Comparison of ENCODE assay signal across 15 mouse cellular contexts in genomic region chr14:59801961-59802599, GRCm38 (mm10).
DNase-seq lines count a peak whose midpoint lies in the region; ATAC-seq and TF ChIP-seq lines count a peak whose summit lies in the region.
"Had no signal": no experiment of that assay in that cellular context is flagged by ENCODE, and none has a peak within 500 bp of the region (broad histone marks: within the 10 kb centered on the region; RNA-seq: fewer than 3 reads in every experiment).

No protein-coding gene starts in this region.

- TF ChIP-seq CTCF in liver, postnatal 0 days (IDR thresholded peaks at IDR 0.05; ENCODE audit: low read depth) = no peak

- H3K9ac ChIP-seq in neural tube, embryonic 15.5 days (replicated peaks) = no peak overlapping the region
- H3K9ac ChIP-seq in limb, embryonic 13.5 days = no peak overlapping the region
- no peak overlapping the region for H3K9ac ChIP-seq in liver, postnatal 0 days (replicated peaks)
- H3K9ac ChIP-seq: embryonic facial prominence, embryonic 15.5 days; liver, embryonic 15.5 days had no signal

- no peak overlapping the region for H3K27ac ChIP-seq in heart, embryonic 10.5 days
- no peak overlapping the region for H3K27ac ChIP-seq in neural tube, embryonic 15.5 days (replicated peaks)
- no peak overlapping the region for H3K27ac ChIP-seq in limb, embryonic 13.5 days
- no peak overlapping the region for H3K27ac ChIP-seq in liver, postnatal 0 days (ENCODE audit: low read depth)
- H3K27ac ChIP-seq: embryonic facial prominence, embryonic 15.5 days; liver, embryonic 15.5 days had no signal

- peaks cover 4% of the 10 kb centered on the region; the same call in 1 of the 2 replicates for H3K9me3 ChIP-seq in heart, embryonic 10.5 days
- no peaks in the 10 kb centered on the region for H3K9me3 ChIP-seq in neural tube, embryonic 15.5 days (replicated peaks)
- H3K9me3 ChIP-seq in limb, embryonic 13.5 days = peaks cover 7% of the 10 kb centered on the region; the same call in 1 of the 2 replicates
- 0 out of 2 replicates have a peak, but pooled peaks cover 2% of the 10 kb centered on the region for H3K9me3 ChIP-seq in liver, postnatal 0 days (ENCODE audit: low read length)
- H3K9me3 ChIP-seq: embryonic facial prominence, embryonic 15.5 days; liver, embryonic 15.5 days had no signal

- DNase-seq in heart, embryonic 10.5 days (ENCODE audit: low spot score) = peak; percentile 25
- DNase-seq in heart, adult 18-20 months = no peak
- peak; percentile 27 for DNase-seq in neural tube, embryonic 10.5 days (ENCODE audit: extremely low spot score, low spot score)
- no peak for DNase-seq in spleen, postnatal 10 days (ENCODE audit: low spot score in 2 of 2)
- DNase-seq in adrenal gland, postnatal 25 days = no peak
- DNase-seq in liver, postnatal 0 days = no peak
- DNase-seq: cerebellum, adult 18-20 months; heart, postnatal 36 days; midbrain, embryonic 14.5 days; right cerebral cortex, postnatal 14 days had no signal

- no peak overlapping the region for H3K4me3 ChIP-seq in heart, embryonic 10.5 days
- no peak overlapping the region for H3K4me3 ChIP-seq in neural tube, embryonic 15.5 days (replicated peaks)
- no peak overlapping the region for H3K4me3 ChIP-seq in limb, embryonic 13.5 days
- H3K4me3 ChIP-seq in liver, postnatal 0 days (ENCODE audit: low read depth, low read length) = no peak overlapping the region
- H3K4me3 ChIP-seq: embryonic facial prominence, embryonic 15.5 days; liver, embryonic 15.5 days had no signal

- 71% methylated on average over 8 of the region's 8 CpGs for WGBS in heart, embryonic 10.5 days
- WGBS in neural tube, embryonic 15.5 days = 81% methylated on average over 8 of the region's 8 CpGs
- WGBS in limb, embryonic 13.5 days = 42% methylated on average over 8 of the region's 8 CpGs
- WGBS in liver, postnatal 0 days (ENCODE audit: insufficient replicate concordance) = 70% methylated on average over 8 of the region's 8 CpGs

- H3K36me3 ChIP-seq in heart, embryonic 10.5 days = no peaks in the 10 kb centered on the region
- no peaks in the 10 kb centered on the region for H3K36me3 ChIP-seq in neural tube, embryonic 15.5 days
- no peaks in the 10 kb centered on the region for H3K36me3 ChIP-seq in limb, embryonic 13.5 days
- H3K36me3 ChIP-seq in liver, postnatal 0 days (replicated peaks; ENCODE audit: insufficient read depth, low read length) = no peaks in the 10 kb centered on the region
- H3K36me3 ChIP-seq: embryonic facial prominence, embryonic 15.5 days; liver, embryonic 15.5 days had no signal

- ATAC-seq in neural tube, embryonic 15.5 days (ENCODE audit: low FRiP score) = no peak
- 0 out of 2 replicates have a peak, but pooled peaks have one; percentile 22 for ATAC-seq in limb, embryonic 13.5 days (ENCODE audit: low FRiP score, low read depth)
- no peak for ATAC-seq in liver, postnatal 0 days
- ATAC-seq: forebrain, embryonic 16.5 days had no signal

- no peak overlapping the region for H3K4me2 ChIP-seq in neural tube, embryonic 15.5 days
- H3K4me2 ChIP-seq in limb, embryonic 13.5 days (replicated peaks) = no peak overlapping the region
- no peak overlapping the region for H3K4me2 ChIP-seq in liver, postnatal 0 days (ENCODE audit: low read depth, low read length)
- H3K4me2 ChIP-seq: embryonic facial prominence, embryonic 15.5 days; liver, embryonic 15.5 days had no signal

- no peaks in the 10 kb centered on the region for H3K27me3 ChIP-seq in heart, embryonic 10.5 days (ENCODE audit: insufficient read depth, poor library complexity, severe bottlenecking)
- no peaks in the 10 kb centered on the region for H3K27me3 ChIP-seq in neural tube, embryonic 15.5 days (replicated peaks)
- 0 out of 2 replicates have a peak, but pooled peaks cover 5% of the 10 kb centered on the region for H3K27me3 ChIP-seq in limb, embryonic 13.5 days
- H3K27me3 ChIP-seq in liver, postnatal 0 days (ENCODE audit: insufficient read depth, low read length) = no peaks in the 10 kb centered on the region
- H3K27me3 ChIP-seq: embryonic facial prominence, embryonic 15.5 days; liver, embryonic 15.5 days had no signal

- TF ChIP-seq EP300 in liver, postnatal 0 days (IDR thresholded peaks at IDR 0.05; ENCODE audit: low read depth) = no peak

- peaks cover 3% of the 10 kb centered on the region; the same call in 1 of the 2 replicates for H3K4me1 ChIP-seq in heart, embryonic 10.5 days
- H3K4me1 ChIP-seq in neural tube, embryonic 15.5 days = peaks cover 6% of the 10 kb centered on the region; the same call in 1 of the 2 replicates
- H3K4me1 ChIP-seq in limb, embryonic 13.5 days = peaks cover 22% of the 10 kb centered on the region
- H3K4me1 ChIP-seq in liver, postnatal 0 days (ENCODE audit: insufficient read depth) = peaks cover 7% of the 10 kb centered on the region
- H3K4me1 ChIP-seq: liver, embryonic 15.5 days had no signal

Comparison
In these comparisons a context has a peak if more than half of its experiments do, and no peak if none do; other contexts are left out.
1. DNase-seq: peak in heart, embryonic 10.5 days (single experiment) and neural tube, embryonic 10.5 days (single experiment); none in heart, adult 18-20 months (0 of 2), spleen, postnatal 10 days (0 of 2), adrenal gland, postnatal 25 days (single experiment) and liver, postnatal 0 days (single experiment).